ENCODE assay signal across 17 mouse cellular contexts in genomic region chr3:90132745-90133144, GRCm38 (mm10).
"Had no signal": no experiment of that assay in that cellular context is flagged by ENCODE, and none has a peak within 500 bp of the region (broad histone marks: within the 10 kb centered on the region; RNA-seq: fewer than 3 reads in every experiment).

No protein-coding gene starts in this region.

- H3K4me2 ChIP-seq: neural tube, embryonic 12.5 days; neural tube, embryonic 13.5 days; neural tube, embryonic 15.5 days; stomach, embryonic 15.5 days had no signal

- H3K9ac ChIP-seq: neural tube, embryonic 12.5 days; neural tube, embryonic 13.5 days; neural tube, embryonic 15.5 days; stomach, embryonic 15.5 days had no signal

- H3K27ac ChIP-seq: neural tube, embryonic 12.5 days; neural tube, embryonic 13.5 days; neural tube, embryonic 15.5 days; stomach, embryonic 15.5 days; stomach, postnatal 0 days had no signal

- H3K9me3 ChIP-seq: neural tube, embryonic 12.5 days; neural tube, embryonic 13.5 days; neural tube, embryonic 15.5 days; stomach, embryonic 15.5 days had no signal

- H3K36me3 ChIP-seq: neural tube, embryonic 12.5 days; neural tube, embryonic 13.5 days; neural tube, embryonic 15.5 days; stomach, embryonic 15.5 days had no signal

- H3K4me1 ChIP-seq: neural tube, embryonic 12.5 days; neural tube, embryonic 13.5 days; neural tube, embryonic 15.5 days; stomach, embryonic 15.5 days had no signal

- H3K4me3 ChIP-seq: neural tube, embryonic 12.5 days; neural tube, embryonic 13.5 days; neural tube, embryonic 15.5 days; stomach, embryonic 15.5 days had no signal

- DNase-seq: retina, postnatal 1 day; right cerebral cortex, adult 18-20 months; right cerebral cortex, postnatal 14 days; right cerebral cortex, postnatal 25 days; right cerebral cortex, postnatal 4 days; spleen, adult 18-20 months; thymus, adult 18-20 months; thymus, adult 2 months; thymus, postnatal 14 days; thymus, postnatal 25 days; thymus, postnatal 36 days; thymus, postnatal 4 days had no signal

- H3K27me3 ChIP-seq: neural tube, embryonic 12.5 days; neural tube, embryonic 13.5 days; neural tube, embryonic 15.5 days; stomach, embryonic 15.5 days had no signal
